Mouse (Mus musculus): ENCODE data around the gene Abca2.

The Abca2 gene

DNA sequence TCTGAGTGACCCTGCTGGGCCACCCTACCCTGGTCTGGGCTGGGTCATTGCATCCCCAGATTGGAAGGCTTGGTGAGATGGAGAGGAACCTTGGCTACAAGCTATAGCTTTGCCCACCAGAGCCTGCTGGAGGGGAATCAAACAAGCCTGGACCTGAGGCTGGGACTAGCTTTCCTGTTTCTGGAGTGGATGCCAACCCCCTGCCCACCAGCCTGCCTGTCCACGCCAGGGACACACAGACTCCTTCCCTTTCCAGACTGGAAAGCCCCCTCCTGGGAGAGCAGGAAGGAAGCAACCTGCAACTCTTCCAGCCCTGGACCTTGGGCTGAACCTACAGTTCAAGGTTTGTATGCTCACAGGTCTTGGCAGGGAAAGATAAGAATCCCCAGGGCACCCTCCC lies 4.9 kb upstream of the Abca2 start:
- DNase-seq (ENCODE audit: low read depth, low spot score): no peak

DNA sequence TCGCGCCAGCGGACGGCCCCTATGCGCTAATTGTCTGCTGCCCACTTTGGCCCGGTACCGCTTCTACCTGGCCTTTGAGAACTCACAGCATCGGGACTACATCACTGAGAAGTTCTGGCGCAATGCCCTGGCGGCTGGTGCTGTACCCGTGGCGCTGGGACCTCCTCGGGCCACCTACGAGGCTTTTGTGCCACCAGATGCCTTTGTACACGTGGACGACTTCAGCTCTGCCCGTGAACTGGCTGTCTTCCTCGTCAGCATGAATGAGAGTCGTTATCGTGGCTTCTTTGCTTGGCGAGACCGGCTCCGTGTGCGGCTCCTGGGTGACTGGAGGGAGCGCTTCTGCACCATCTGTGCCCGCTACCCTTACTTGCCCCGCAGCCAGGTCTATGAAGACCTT lies 3.0 kb upstream of the Abca2 start:
- no peak for DNase-seq (ENCODE audit: low read depth, low spot score)

DNA sequence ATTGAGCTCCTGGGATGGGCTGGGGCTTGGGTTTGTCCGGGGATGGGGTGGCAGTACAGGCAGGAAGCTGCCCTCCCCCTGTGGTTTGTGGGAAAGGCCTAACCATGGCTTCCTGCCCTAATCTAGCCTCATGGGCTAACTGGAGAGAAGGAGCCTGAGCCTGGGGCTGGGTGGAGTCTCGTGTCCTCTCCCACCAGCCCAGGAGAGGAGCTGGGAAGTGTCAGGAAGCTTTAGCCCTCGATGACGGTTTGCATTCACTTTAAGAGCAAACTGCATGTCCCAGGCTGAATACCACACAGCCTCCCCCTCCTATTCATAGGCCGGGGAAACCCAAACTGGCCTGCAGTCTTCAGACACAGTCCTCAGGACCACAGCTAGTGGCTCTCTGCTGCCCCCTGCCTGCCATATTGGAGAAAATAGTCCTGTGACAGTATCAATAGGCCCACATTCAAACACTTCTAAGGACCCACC lies 1.7 kb upstream of the Abca2 start:
- peak; percentile 90 for DNase-seq (ENCODE audit: low read depth, low spot score)

DNA sequence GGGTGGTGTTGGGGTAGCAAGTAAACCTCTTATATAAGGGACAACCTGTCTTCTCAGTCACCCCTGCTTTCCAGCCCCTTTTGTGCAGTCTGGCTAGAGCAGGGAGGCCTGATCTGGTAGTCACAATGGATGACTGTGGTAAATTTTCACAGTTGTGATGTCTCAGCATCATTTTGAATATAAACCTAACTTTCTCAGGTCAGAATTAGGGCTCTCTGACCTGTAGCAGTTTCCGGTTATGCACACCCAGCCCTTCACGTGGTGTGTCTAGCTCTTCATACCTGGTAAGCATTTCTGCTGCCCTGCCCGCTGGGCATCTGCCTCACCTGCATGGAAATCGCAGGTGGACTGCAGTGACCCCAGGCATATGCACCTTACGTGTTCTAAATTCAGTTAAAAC lies 1.2 kb upstream of the Abca2 start:
- DNase-seq (ENCODE audit: low read depth, low spot score): no peak

DNA sequence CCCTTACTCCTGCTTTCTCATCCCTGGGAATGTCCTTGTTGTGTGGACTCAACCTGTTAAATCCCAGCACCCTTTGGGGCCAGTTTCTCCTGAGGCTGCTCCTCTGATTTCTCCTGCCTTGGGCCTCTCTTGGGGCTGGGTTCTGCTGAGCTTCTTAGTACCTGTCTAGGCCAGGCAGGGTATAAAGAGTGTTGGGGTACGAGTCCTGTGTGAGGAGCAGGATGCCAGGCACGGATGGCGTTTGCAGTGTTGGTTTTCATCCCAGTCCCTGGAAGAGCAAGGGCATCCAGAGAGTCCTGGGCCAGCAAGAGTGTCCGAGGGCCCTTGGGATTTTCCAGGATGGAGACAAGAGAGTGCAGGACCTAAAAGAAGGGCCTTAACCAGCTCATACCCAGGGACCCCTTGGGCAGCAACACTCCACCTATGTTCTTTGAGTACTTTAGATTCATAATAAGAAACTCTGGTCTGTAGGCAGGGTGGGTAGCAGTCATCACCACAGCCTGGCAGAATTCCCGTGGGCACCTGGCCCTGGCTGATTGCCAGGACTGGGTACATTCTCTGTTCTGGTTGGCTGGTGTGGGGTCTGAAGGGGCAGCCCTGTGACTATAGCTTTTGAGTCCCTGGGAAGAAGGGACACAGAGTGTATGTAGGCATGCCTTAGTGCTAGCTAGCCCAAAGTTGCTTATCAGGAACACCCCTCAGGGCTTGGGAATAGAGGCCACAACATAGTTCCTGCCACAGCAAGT lies 1.1 kb downstream of the Abca2 start:
- DNase-seq (ENCODE audit: low read depth, low spot score): peak; percentile 70

DNA sequence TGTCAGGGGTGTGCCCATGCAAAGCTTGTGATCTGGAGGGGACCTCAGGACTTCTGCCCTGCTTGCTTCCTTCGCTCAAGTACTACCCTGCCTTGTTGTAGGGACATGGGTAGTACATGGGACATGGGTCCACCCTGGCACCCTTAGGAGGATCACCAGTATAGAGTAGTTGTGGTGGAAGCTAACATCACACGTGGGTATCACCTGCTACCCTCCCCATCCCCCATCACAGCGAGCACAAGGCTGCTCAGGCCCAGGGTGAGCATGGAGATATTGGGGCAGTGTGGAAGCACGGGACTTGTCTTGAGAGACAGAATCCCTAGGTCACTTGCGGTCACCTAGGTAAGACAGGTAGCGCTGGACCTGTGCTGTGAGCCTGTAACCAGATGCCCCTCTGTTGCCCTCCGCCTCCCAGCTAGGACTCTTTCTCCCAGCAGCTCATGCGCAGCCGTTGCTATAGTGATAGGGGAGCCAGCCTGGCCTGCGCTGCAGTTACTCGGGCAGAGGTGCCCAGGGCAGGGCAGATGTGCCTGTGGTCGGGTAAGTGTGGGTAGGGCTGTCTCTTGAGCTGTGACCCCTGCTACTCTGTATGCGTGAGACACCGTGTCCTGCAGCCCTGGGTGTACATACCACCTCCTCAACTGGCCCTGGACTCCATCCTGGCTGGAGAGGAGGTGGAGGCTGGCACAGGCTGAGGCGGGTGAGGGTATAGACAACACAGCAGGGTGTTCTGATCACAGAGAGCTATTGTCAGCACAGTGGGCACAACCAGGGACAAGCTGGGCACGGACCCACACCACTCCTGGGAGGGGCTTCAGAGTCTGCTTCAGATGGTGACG lies 2.1 kb downstream of the Abca2 start:
- peak; percentile 88 for DNase-seq (ENCODE audit: low read depth, low spot score)

DNA sequence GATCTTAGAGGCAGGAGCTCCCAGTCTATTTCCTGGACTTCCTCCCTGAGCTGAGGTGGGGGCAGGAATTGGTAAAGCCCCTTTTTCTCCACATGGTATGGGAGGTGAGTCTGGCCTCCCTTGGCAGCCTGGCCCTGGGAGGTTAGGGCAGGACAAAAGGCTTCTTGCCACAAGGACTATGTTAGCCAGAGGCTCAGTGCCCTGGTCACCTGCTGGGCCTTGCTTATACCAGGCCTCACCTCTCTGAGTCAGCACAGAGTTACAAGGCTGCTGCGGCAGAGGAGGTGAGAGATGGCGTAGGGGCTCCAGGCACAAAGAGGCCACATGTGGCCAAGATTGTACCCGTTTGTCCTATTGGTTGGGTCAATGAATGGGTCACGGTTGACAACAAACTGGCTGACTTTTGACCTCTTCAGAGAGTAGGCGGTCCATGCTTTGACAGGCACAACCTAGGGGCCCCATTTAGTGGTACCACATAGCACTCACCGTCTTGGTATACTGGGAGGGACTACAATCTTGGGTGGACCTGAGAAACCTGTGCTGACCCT lies 2.9 kb downstream of the Abca2 start:
- peak; percentile 71 for DNase-seq (ENCODE audit: low read depth, low spot score)

DNA sequence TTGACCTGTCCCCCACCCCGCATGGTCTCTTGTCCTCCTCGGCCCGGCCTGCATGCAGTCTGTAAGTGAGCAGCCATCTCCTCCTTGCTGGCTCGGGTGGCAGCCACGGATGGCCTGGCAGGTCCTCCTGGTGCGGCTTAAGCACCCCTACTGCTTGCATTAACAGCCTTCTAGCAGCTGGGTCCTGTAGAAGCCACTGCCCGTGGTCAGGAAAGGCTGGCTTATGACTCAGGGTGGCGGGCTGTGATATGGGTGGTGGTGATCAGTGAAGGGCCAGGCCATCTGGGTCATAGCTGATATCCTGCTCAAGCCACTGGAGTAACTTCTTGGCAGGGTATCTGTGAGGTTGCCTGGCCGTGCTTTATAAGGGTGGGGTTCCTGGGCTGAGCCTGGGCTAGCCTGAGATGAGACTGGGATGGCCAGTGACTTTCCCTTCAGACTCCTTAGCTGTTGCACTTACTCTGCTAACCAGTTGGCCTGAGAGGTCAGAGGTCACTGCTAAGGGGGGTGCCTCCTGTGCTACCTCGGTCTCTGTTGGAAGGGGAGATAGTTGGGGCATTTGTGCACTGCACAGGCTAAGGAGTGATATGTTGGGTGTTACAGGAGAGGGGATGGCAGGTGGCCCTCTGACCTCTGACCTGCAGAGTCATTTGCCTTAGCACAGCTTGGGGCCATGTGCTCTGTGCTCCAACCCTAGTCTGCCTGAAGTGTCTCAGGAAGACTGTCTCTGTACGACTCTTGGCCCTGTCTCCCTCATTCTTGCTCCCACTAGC lies 4.0 kb downstream of the Abca2 start:
- DNase-seq (ENCODE audit: low read depth, low spot score): no peak

DNA sequence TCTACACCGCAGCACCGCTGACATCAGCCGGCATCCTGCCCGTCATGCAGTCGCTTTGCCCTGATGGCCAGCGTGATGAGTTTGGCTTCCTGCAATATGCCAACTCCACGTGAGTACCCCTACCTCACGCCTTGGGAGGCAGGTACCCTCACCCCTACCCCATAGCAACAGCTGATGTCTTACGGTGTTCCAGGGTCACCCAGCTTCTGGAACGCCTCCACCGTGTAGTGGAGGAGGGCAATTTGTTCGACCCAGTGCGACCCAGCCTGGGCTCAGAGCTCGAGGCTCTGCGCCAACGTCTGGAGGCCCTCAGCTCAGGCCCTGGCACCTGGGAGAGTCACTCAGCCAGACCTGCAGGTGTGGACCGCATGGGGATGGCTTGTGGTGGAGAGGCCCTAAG lies 4.6 kb downstream of the Abca2 start:
- DNase-seq (ENCODE audit: low read depth, low spot score): no peak

DNA sequence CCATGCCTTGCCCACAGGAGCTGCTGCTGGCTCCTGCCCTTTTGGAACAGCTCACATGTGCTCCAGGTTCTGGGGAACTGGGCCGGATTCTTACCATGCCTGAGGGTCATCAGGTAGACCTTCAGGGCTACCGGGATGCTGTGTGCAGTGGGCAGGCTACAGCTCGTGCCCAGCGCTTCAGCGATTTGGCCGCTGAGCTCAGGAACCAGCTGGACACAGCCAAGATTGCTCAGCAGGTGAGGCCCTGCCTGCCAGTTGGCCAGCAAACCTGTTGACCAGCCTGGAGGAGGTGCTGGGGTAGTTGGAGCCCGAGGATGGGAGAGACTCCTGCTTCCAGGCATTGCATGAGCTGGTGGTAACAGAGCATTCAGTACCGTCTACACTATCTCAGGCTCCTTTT lies 5.8 kb downstream of the Abca2 start:
- DNase-seq (ENCODE audit: low read depth, low spot score): peak; percentile 98

DNA sequence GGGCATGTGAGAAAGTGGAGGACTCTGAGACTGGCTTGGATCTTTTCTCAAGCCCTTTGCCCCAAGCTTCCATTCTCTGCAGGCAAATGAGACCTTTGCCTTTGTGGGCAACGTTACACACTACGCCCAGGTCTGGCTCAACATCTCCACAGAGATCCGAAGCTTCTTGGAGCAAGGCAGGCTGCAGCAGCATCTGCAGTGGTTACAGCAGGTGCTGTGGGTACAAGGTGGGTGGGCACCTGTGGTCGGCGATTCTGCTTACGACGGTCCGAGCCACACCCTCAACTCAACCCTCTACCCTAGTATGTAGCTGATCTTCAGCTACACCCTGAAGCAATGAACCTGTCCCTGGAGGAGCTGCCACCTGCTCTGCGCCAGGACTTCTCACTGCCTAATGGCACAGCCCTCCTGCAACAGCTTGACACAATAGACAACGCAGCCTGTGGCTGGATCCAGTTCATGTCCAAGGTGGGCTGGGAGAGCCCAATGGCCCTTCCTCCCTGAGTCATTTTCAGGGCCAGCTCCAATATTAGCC lies 7.8 kb downstream of the Abca2 start:
- DNase-seq (ENCODE audit: low read depth, low spot score): no peak

DNA sequence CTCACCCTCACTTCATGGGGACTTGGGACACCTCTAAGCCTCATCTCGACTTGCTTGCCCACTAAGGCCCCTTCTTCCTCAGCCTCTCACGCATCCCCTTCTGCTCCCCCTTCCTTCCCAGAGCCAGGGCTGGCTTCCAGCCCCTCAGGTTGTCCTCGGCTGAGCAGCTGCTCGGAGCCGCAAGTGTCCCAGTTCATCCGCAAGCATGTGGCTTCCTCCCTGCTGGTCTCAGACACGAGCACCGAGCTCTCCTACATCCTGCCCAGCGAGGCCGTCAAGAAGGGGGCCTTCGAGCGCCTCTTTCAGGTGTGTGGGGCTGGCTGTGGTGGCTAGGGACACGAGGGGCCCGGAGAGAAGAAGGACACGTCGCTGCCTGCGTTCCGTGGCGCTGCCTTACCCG lies 12.6 kb downstream of the Abca2 start:
- DNase-seq (ENCODE audit: low read depth, low spot score): no peak

DNA sequence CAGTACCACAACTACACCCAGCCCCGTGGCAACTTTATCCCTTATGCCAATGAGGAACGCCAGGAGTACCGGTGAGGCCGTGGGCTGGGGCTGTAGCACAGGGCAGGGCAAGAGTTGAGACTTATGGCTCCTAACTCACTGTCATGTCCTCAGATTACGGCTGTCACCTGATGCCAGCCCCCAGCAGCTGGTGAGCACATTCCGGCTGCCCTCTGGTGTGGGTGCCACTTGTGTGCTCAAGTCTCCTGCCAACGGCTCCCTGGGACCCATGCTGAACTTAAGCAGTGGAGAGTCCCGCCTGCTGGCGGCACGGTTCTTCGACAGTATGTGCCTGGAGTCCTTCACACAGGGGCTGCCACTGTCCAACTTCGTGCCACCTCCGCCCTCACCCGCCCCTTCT lies 14.2 kb downstream of the Abca2 start:
- DNase-seq (ENCODE audit: low read depth, low spot score): no peak

DNA sequence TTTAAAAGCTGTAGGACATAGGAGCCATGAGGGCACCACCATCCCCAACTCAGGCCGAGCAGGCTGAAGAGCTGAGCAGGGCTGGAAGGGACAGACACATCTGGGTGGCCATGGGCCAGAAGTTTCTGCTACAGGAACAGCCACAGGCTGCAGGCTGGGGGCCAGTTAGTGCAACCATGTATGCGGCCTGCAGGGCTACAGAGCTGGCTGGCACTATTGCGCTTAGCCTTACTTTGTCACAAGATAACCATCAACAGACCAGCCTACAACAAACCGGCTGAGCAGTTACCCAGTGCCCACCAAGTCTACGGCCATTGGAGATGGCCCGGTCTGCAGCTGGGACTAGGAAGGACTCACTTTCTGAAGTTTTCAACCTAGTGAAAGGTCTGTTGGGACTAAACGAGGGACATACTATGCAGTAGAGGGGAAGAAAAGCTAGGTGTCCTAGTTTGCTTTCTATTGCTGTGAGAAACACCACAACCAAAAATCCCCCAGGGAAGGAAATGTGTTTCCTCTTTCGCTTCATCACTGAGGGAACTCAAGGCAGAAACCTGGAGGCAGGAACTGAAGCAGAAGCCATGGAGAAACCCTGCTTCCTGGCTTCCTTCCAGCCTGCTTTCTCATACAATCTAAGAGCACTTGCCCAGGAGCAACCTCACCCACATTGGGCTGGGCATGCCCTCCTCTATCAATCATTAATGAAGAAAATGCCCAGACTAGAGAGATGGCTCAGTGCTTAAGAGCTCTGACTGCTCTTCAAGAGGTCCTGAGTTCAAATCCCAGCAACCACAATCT lies 22.5 kb downstream of the Abca2 start:
- DNase-seq (ENCODE audit: low read depth, low spot score): no peak

DNA sequence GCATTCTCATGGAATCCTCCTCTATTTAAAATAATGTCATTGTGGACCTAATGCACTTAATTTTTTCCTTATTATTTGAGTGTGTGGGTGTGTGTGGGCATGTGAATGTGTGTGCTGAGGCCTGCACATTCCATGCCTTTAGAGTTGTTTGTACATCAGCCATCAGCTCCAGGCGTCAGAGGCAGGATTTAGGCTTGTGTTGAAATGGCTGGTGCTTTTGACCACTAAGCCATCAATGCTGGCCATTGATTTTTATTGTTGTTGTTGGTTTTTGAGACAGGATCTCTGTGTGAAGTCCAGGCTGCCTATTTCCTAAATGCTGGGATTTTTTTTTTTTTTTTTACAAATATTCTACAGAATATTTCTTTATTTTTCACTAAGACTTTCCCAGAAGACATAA lies 24.4 kb downstream of the Abca2 start:
- no peak for DNase-seq (ENCODE audit: low read depth, low spot score)

DNA sequence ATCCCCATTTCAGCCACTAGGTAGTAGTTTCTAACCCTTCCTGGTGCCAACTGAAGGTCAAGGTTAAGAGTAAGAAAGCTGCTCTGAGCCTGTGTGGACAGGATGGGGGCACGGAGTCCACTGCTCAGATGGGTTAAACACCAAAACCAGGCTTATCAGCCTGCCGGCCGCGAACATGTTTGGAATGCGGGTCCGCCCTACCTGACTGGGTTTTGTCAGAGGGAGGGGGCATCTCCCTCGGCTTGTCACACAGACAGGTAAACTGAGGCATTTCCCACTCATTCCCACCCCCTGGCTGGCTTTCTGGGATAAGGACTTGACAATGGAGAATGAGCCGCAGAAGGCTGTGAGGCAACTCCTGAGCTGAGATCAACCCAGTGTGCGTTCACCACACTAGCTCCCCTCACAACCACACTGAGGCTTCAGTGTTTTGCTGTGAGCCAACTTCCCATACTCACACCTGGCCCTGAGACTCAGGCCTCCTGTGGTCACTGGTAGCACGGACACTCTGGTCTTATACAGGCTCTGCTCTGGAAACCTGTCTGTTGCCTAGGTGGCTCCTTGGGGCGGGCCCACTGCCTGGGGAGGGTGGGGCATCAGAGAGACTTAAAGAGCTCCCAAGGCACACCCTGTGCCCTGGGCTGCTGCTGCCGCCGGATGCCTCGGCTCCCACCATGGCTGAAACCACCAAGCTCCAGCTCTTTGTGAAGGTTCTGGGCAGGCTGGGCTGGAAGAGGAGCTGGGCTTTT lies 27.9 kb downstream of the Abca2 start, which contains the start of gene Clic3:
TSS of gene Clic3 (plus strand) at position 634 of the 749 bp plus-strand sequence.
- no peak for DNase-seq (ENCODE audit: low read depth, low spot score)

DNA sequence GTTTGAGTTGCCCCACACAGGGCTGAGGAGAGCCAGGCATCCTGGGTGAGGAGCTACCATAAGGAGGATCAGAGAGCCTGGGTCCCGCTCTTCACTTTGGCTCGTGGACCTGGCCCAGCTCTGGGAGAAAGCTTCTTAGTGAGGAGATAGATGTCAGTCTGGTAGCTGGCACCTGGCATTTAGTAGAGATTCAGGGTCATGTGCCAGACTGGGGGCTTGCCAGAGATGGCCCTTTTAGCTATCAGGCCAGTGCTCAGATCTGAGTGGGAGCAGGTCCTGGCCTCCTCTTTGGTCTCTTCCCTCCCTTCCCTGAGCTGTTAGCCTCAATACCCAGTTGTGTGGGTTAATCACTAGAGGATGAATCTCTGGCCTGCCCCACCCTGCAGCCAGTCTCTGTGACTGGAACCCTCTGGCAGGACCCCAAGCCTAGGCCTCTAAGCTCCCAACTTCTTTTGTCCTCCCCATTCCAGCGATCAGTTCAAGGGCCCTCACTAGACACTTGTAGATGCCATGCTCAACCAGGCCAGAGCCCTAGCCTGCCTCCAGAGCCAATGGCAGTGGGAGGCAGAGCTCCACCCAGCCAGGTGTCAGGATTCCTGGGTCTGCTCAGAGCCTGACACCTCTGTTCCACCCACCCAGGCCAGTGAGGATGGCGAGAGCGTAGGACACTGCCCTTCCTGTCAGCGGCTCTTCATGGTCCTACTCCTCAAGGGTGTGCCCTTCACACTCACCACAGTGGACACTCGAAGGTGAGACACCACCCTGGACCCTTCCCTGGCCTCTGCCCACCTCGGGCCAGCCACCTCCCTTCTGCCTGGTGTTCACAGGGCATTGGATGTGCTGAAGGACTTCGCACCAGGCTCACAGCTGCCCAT lies 28.8 kb downstream of the Abca2 start:
- DNase-seq (ENCODE audit: low read depth, low spot score): peak; percentile 63

DNA sequence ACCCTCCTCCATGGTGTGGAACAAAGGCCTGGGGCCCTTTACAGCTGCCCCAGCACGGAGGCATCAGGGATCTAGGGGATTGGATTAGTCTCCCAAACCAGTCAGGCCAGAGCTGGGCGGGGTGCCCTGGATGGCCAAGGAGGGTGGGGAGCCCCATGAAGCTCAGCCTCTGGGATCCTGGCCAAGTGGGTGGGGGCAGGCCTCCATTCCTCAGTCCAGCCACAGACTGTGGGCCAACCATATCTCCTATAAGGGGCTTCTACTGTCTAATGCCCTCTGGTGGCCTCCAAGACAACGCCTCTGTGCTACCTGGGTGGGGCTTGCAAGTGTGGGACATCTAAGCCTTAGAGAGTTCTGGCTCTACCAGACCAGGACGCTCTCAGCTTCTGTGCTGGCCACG lies 30.4 kb downstream of the Abca2 start:
- peak; percentile 66 for DNase-seq (ENCODE audit: low read depth, low spot score)

DNA sequence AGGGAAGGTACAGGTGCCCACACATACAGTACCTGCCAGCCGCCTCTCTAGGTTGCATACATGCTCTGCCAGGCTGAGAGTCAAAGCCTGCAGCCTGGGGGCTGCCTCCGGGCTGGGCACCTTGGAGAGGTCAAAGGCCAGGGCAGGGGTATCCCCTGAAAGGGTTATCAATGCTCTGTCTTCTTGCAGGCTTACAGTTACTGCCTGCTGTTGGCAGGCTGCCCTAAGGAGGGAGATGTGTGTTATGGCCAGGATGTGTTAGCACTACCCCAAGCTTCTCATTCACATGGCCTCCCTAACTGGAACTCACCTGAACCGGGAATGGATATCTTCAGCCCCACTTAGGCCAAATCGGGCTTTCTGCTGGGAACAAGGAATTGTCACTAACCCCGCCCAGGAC lies 31.6 kb downstream of the Abca2 start:
- no peak for DNase-seq (ENCODE audit: low read depth, low spot score)
